Mouse (Mus musculus) kidney, embryonic 16.5 days (tissue): ENCODE data around the gene Olfr1330. TPM values are rescaled to one million over a fixed set of nuclear protein-coding genes. Genes with fewer than 3 reads are reported as not detected.
"Not testable (repeated sequence)": the region's sequence is repeated elsewhere in the genome, so short reads cannot be mapped to it uniquely, and the experiment has no call there.

Source experiments
- ATAC-seq: fragments of 200-750 bp; cut with Nextera tagmentation; 2 replicates; pipeline ENCODE4 v1.8.0; 2017; ENCODE audit warnings: moderate TSS enrichment; ENCODE audit not compliant: low FRiP score, low TSS enrichment
- H3K27ac ChIP-seq: fragments of 300-500 bp; sonication (generic); 2 replicates; pipeline ENCODE4 v1.5.1; 2014; ENCODE audit warnings: low read length
- H3K27me3 ChIP-seq: fragments of 300-500 bp; sonication (generic); 2 replicates; pipeline ENCODE4 v1.6.1; 2014; ENCODE audit warnings: low read length, control low read depth, mixed read lengths; ENCODE audit not compliant: insufficient read depth
- H3K36me3 ChIP-seq: fragments of 300-500 bp; sonication (generic); 2 replicates; pipeline ENCODE4 v1.6.1; 2014; ENCODE audit warnings: low read length, control low read depth, mixed read lengths; ENCODE audit not compliant: insufficient read depth
- H3K4me1 ChIP-seq: fragments of 300-500 bp; sonication (generic); 2 replicates; pipeline ENCODE4 v1.6.1; 2014; ENCODE audit warnings: low read length, control low read depth, mixed read lengths; ENCODE audit not compliant: insufficient read depth
- H3K4me2 ChIP-seq: fragments of 300-500 bp; sonication (generic); replicated peaks from 2 replicates; pipeline ENCODE4 v1.6.1; 2014; ENCODE audit warnings: low read depth, low read length
- H3K4me3 ChIP-seq: fragments of 300-500 bp; sonication (generic); 2 replicates; pipeline ENCODE4 v1.5.1; 2014; ENCODE audit warnings: mild to moderate bottlenecking, low read length
- H3K9ac ChIP-seq: fragments of 300-500 bp; sonication (generic); replicated peaks from 2 replicates; pipeline ENCODE4 v1.6.1; 2014; ENCODE audit warnings: low read length
- H3K9me3 ChIP-seq: fragments of 300-500 bp; sonication (generic); 2 replicates; pipeline ENCODE4 v1.6.1; 2016; ENCODE audit warnings: low read length, control low read depth
- WGBS: fragments of 180-500 bp; shearing (Covaris S2); extraction: QIAGEN DNeasy Blood & Tissue Kit; methylation state at CpG from one replicate; pipeline ENCODE4 v1.1.7; 2014; 5-methylcytosine and 5-hydroxymethylcytosine counted together
- polyA plus RNA-seq: library from polyadenylated mRNA; unstranded; fragments of >200 nt; fragmentation: Nextera tagmentation; extraction: Ambion mirVana; gene quantifications from 2 replicates; pipeline ENCODE4 v1.2.1, GENCODE M21; 2015

Olfr1330 gene
- polyA plus RNA-seq, result not detected in 2 replicates

- Histone ChIP-seq H3K9me3 (no peaks in the 10 kb centered on the region), H3K9ac (no peak within 1 kb of the TSS), H3K36me3 (no peaks in the 10 kb centered on the region), H3K4me3 (no peak within 1 kb of the TSS), H3K27me3 (no peaks in the 10 kb centered on the region), H3K27ac (no peak within 1 kb of the TSS), H3K4me2 (no peak within 1 kb of the TSS), H3K4me1 (no peaks in the 10 kb centered on the region)
- 78% methylated on average over 1 of the region's 1 CpGs for WGBS
- no peak for ATAC-seq
Observed at GRCm38 (mm10) chr4:118888297-118888696, at the start of gene Olfr1330. Gene Olfr1330 (plus strand): TSS chr4:118888597.

- no peak overlapping the region for H3K4me3 ChIP-seq
- 87% methylated on average over 1 of the region's 1 CpGs for WGBS
- ATAC-seq, result no peak
- no peak overlapping the region for H3K4me2 ChIP-seq
- H3K27ac ChIP-seq, result no peak overlapping the region
- H3K9me3 ChIP-seq, result no peaks in the 10 kb centered on the region
- H3K36me3 ChIP-seq, result no peaks in the 10 kb centered on the region
- no peak overlapping the region for H3K9ac ChIP-seq
- H3K27me3 ChIP-seq, result no peaks in the 10 kb centered on the region
- H3K4me1 ChIP-seq, result no peaks in the 10 kb centered on the region
Observed at GRCm38 (mm10) chr4:118861791-118862190, 26.6 kb upstream of the Olfr1330 start.

GRCm38 (mm10) chr4:118862704-118863103 lies 25.7 kb upstream of the Olfr1330 start:
- WGBS, result 63% methylated on average over 4 of the region's 4 CpGs
- Histone ChIP-seq H3K9ac (no peak overlapping the region), H3K4me2 (no peak overlapping the region), H3K4me1 (no peaks in the 10 kb centered on the region), H3K36me3 (no peaks in the 10 kb centered on the region), H3K9me3 (no peaks in the 10 kb centered on the region), H3K27ac (no peak overlapping the region), H3K27me3 (no peaks in the 10 kb centered on the region), H3K4me3 (no peak overlapping the region)
- ATAC-seq, result no peak

DNA sequence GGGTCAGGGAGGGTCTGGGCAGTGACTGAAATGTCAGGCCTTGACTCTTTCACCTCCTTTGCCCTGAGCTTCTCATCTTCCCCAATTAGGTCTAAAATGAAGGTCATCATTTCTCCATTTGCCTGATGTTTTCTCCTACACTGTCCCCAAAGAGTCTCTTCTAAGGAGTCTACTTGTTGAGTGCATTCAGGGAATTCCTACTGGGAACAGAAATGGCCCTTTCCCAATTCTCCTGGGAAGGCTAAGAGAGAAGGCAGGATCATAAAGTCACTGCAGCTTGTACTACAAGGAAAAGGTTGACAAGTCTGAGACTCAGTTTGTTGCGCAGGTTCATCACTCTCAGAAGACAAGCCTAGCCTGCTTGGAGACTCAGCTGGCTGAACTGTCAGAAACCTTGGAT lies 24.0 kb upstream of the Olfr1330 start, which contains the start of gene Olfr1331:
TSS of gene Olfr1331 (plus strand) at position 301 of the 400 bp plus-strand sequence.
- no peaks in the 10 kb centered on the region for H3K27me3 ChIP-seq
- H3K4me2 ChIP-seq, result no peak within 1 kb of the TSS
- no peaks in the 10 kb centered on the region for H3K4me1 ChIP-seq
- no peak within 1 kb of the TSS for H3K9ac ChIP-seq
- 76% methylated on average over 1 of the region's 1 CpGs for WGBS
- H3K4me3 ChIP-seq, result no peak within 1 kb of the TSS
- no peaks in the 10 kb centered on the region for H3K9me3 ChIP-seq
- no peaks in the 10 kb centered on the region for H3K36me3 ChIP-seq
- no peak within 1 kb of the TSS for H3K27ac ChIP-seq
- ATAC-seq, result no peak

GRCm38 (mm10) chr4:118867566-118867965 lies 20.8 kb upstream of the Olfr1330 start:
- ATAC-seq, result no peak
- H3K36me3 ChIP-seq, result no peaks in the 10 kb centered on the region
- no peaks in the 10 kb centered on the region for H3K4me1 ChIP-seq
- no peak overlapping the region for H3K9ac ChIP-seq
- H3K4me2 ChIP-seq, result no peak overlapping the region
- H3K27ac ChIP-seq, result no peak overlapping the region
- H3K27me3 ChIP-seq, result no peaks in the 10 kb centered on the region
- H3K9me3 ChIP-seq, result no peaks in the 10 kb centered on the region
- H3K4me3 ChIP-seq, result no peak overlapping the region

GRCm38 (mm10) chr4:118901981-118902380 lies 13.6 kb downstream of the Olfr1330 start:
- Histone ChIP-seq H3K4me1 (no peaks in the 10 kb centered on the region), H3K4me3 (no peak overlapping the region), H3K27me3 (no peaks in the 10 kb centered on the region), H3K36me3 (no peaks in the 10 kb centered on the region), H3K9ac (no peak overlapping the region), H3K27ac (no peak overlapping the region), H3K9me3 (no peaks in the 10 kb centered on the region), H3K4me2 (no peak overlapping the region)
- ATAC-seq, result no peak
- 67% methylated on average over 2 of the region's 2 CpGs for WGBS

DNA sequence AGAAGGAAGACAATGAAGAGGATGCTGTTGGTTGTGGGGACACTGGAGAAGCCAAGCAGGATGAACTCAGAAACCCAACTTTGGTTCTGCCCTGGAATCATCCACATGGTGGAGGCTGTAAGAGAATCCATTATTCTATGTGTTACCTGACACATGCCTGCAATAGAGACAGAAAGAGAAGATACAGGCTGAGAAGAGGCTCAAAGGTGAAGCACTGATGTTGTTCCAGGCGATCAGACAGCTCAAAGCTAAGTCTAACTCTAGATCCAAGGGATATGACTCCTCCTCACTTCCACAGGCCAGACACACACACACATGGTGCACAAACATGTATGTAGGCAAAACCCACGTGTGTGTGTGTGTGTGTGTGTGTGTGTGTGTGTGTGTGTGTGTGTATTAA lies 29.0 kb downstream of the Olfr1330 start, which contains the start of gene Olfr1329:
TSS of gene Olfr1329 (minus strand) at position 101 of the 400 bp plus-strand sequence.
- 61% methylated on average over 2 of the region's 2 CpGs for WGBS
- not testable (repeated sequence) for ATAC-seq, H3K4me3 ChIP-seq

GRCm38 (mm10) chr4:118931326-118931725 lies 42.9 kb downstream of the Olfr1330 start:
- ATAC-seq, H3K27ac ChIP-seq, H3K4me2 ChIP-seq, H3K9me3 ChIP-seq, H3K4me1 ChIP-seq, H3K27me3 ChIP-seq, H3K4me3 ChIP-seq, H3K36me3 ChIP-seq, H3K9ac ChIP-seq: not testable (repeated sequence)
- 83% methylated on average over 3 of the region's 3 CpGs for WGBS

More for the DNA sequence above, 29.0 kb downstream of the Olfr1330 start, which contains the start of gene Olfr1329:
- H3K36me3 ChIP-seq, H3K4me1 ChIP-seq, H3K9me3 ChIP-seq, H3K27me3 ChIP-seq, H3K9ac ChIP-seq, H3K27ac ChIP-seq, H3K4me2 ChIP-seq: not testable (repeated sequence)

GRCm38 (mm10) chr4:118938512-118938911 lies 50.1 kb downstream of the Olfr1330 start, which contains the start of gene Olfr1328:
Gene Olfr1328 (minus strand): TSS chr4:118938612.
- Histone ChIP-seq H3K36me3 (no peaks in the 10 kb centered on the region), H3K9ac (no peak within 1 kb of the TSS), H3K27me3 (no peaks in the 10 kb centered on the region), H3K27ac (no peak within 1 kb of the TSS), H3K9me3 (no peaks in the 10 kb centered on the region), H3K4me1 (no peaks in the 10 kb centered on the region), H3K4me2 (no peak within 1 kb of the TSS), H3K4me3 (no peak within 1 kb of the TSS)
- ATAC-seq, result no peak
- 68% methylated on average over 2 of the region's 2 CpGs for WGBS
